Mouse (Mus musculus) liver, postnatal 0 days (tissue): ENCODE data around the gene Prss27. TPM values are rescaled to one million over a fixed set of nuclear protein-coding genes. Genes with fewer than 3 reads are reported as not detected.

Experiments
- ATAC-seq: fragments of 200-750 bp; cut with Nextera tagmentation; 2 replicates; pipeline ENCODE4 v1.8.0; 2017; ENCODE audit warnings: mild to moderate bottlenecking, moderate library complexity
- DNase-seq: peaks from one replicate; pipeline ENCODE4 v3.0.0-alpha.2; 2016
- H3K27ac ChIP-seq: fragments of 300-500 bp; sonication (generic); 2 replicates; pipeline ENCODE4 v1.5.1; 2014; ENCODE audit warnings: antibody characterized with exemption, moderate library complexity, mild to moderate bottlenecking, low read depth
- H3K27me3 ChIP-seq: fragments of 300-500 bp; sonication (generic); 2 replicates; pipeline ENCODE4 v1.6.1; 2014; ENCODE audit warnings: low read length, control low read depth, mixed read lengths; ENCODE audit not compliant: insufficient read depth
- H3K36me3 ChIP-seq: fragments of 300-500 bp; sonication (generic); replicated peaks from 2 replicates; pipeline ENCODE4 v1.6.1; 2014; ENCODE audit warnings: mild to moderate bottlenecking, control low read depth, low read length, moderate library complexity, mixed read lengths; ENCODE audit not compliant: insufficient read depth
- H3K4me1 ChIP-seq: fragments of 300-500 bp; sonication (generic); 2 replicates; pipeline ENCODE4 v1.6.1; 2014; ENCODE audit warnings: antibody characterized with exemption, mild to moderate bottlenecking, control low read depth; ENCODE audit not compliant: insufficient read depth
- H3K4me2 ChIP-seq: fragments of 300-500 bp; sonication (generic); 2 replicates; pipeline ENCODE4 v1.6.1; 2014; ENCODE audit warnings: low read depth, mild to moderate bottlenecking, low read length, moderate library complexity, mixed read lengths
- H3K4me3 ChIP-seq: fragments of 300-500 bp; sonication (generic); 2 replicates; pipeline ENCODE4 v1.5.1; 2014; ENCODE audit warnings: low read depth, low read length
- H3K9ac ChIP-seq: fragments of 300-500 bp; sonication (generic); replicated peaks from 2 replicates; pipeline ENCODE4 v1.6.1; 2014; ENCODE audit warnings: mild to moderate bottlenecking, moderate library complexity
- H3K9me3 ChIP-seq: fragments of 300-500 bp; sonication (generic); 2 replicates; pipeline ENCODE4 v1.6.1; 2016; ENCODE audit warnings: mild to moderate bottlenecking, control low read depth, low read length, mixed read lengths
- CTCF ChIP-seq: sonication (generic); IDR thresholded peaks from 2 replicates; pipeline ENCODE4 v1.5.1; 2016; ENCODE audit warnings: antibody characterized with exemption, low read depth
- EP300 ChIP-seq: IDR thresholded peaks from 2 replicates; pipeline ENCODE4 v1.6.1; 2016; ENCODE audit warnings: antibody characterized with exemption, low read depth, mild to moderate bottlenecking
- WGBS: fragments of 180-500 bp; shearing (Covaris S2); extraction: QIAGEN DNeasy Blood & Tissue Kit; methylation state at CpG from one replicate; pipeline ENCODE4 v1.1.7; 2014; ENCODE audit not compliant: insufficient replicate concordance; 5-methylcytosine and 5-hydroxymethylcytosine counted together
- polyA plus RNA-seq: library from polyadenylated mRNA; unstranded; fragments of >200 nt; fragmentation: Nextera tagmentation; extraction: Ambion mirVana; gene quantifications from 2 replicates; pipeline ENCODE4 v1.2.1, GENCODE M21; 2015

Prss27 gene
- polyA plus RNA-seq, 1 experiment from 2014 or later = not detected

DNA sequence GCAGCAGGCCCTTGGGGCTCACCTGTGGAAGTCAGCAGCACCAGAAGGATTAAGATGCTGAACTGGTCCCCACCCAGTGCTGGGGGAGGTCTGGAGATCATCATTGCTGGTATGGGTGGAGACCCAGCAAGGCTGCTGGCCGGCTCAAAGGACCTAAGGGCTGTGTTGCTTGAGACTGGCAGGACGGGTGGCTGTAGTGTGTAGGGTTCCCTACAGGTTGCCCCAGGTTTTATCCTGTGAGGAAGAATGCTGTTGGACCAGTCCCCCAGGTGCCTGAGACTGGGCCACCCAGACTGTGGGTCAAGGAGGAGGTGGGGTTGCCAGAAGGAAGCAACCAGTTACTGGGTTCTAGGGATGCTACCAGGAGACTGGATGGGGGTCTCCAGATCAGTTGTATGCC is 40.0 kb upstream of the Prss27 start, which contains the start of gene Prss22:
Gene Prss22, minus strand, starts transcription at position 200 of the 400 bp plus-strand sequence.
- Histone ChIP-seq H3K36me3 (no peaks in the 10 kb centered on the region), H3K9ac (no peak within 1 kb of the TSS), H3K4me1 (peaks cover 4% of the 10 kb centered on the region; the same call in 1 of the 2 replicates), H3K9me3 (no peaks in the 10 kb centered on the region), H3K27ac (no peak within 1 kb of the TSS), H3K4me3 (no peak within 1 kb of the TSS), H3K27me3 (peaks cover 9% of the 10 kb centered on the region; the same call in 1 of the 2 replicates), H3K4me2 (no peak within 1 kb of the TSS)
- no peak for TF ChIP-seq EP300
- no peak for TF ChIP-seq CTCF
- no peak for ATAC-seq
- WGBS = 59% methylated on average over 2 of the region's 2 CpGs
- DNase-seq = no peak

DNA sequence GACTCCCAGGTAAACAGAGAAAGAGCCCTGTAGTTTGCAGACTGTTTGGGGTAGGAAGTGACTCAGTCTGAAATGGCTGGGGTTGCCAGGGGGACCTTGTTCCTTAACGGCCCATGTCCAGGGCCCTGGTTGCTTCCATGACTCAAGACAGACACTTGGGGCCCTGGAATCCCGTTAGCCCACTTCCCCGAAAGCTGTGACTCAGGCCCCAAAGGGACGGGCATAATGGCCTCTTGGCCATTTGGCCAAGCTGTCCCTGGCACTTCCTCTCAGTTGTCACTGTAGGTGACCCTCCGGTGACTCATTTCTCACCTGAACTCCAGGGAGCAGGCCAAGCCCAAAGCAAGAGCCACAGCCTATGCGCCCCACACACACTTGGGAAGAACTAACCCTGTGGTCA is 39.6 kb upstream of the Prss27 start:
- WGBS = 46% methylated on average over 6 of the region's 6 CpGs
- no peaks in the 10 kb centered on the region for H3K9me3 ChIP-seq
- no peak overlapping the region for H3K27ac ChIP-seq
- no peak for DNase-seq
- TF ChIP-seq EP300 (no peak), CTCF (no peak)
- H3K36me3 ChIP-seq = no peaks in the 10 kb centered on the region
- no peak for ATAC-seq
- H3K9ac ChIP-seq = no peak overlapping the region
- no peak overlapping the region for H3K4me3 ChIP-seq
- no peaks in the 10 kb centered on the region for H3K4me1 ChIP-seq
- peaks cover 9% of the 10 kb centered on the region; the same call in 1 of the 2 replicates for H3K27me3 ChIP-seq
- no peak overlapping the region for H3K4me2 ChIP-seq

DNA sequence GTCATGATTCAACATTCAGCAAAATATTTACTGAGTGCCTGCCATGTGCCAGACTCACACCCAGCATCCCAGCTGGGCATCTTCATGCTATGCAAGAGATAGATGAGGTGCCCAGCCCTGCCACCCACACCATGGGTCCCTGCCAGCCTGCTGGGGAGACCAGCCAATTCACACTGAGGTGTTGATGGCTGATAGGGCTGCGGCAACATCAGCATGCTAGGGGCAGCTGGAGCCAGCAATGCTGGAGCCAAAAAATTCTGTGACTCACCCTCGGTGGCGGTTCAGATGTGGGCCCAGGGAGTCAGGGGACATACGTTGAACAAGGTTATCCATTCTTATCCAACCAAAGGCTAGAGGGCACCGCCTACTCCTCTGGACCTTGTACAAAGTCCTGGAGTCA is 37.5 kb upstream of the Prss27 start:
- H3K36me3 ChIP-seq = no peaks in the 10 kb centered on the region
- no peaks in the 10 kb centered on the region for H3K27me3 ChIP-seq
- no peak overlapping the region for H3K4me2 ChIP-seq
- ATAC-seq (no peak), DNase-seq (no peak)
- H3K27ac ChIP-seq = no peak overlapping the region
- no peak for TF ChIP-seq EP300
- no peak for TF ChIP-seq CTCF
- H3K4me3 ChIP-seq = no peak overlapping the region
- 37% methylated on average over 5 of the region's 5 CpGs for WGBS
- no peaks in the 10 kb centered on the region for H3K4me1 ChIP-seq
- H3K9me3 ChIP-seq = no peaks in the 10 kb centered on the region
- no peak overlapping the region for H3K9ac ChIP-seq

DNA sequence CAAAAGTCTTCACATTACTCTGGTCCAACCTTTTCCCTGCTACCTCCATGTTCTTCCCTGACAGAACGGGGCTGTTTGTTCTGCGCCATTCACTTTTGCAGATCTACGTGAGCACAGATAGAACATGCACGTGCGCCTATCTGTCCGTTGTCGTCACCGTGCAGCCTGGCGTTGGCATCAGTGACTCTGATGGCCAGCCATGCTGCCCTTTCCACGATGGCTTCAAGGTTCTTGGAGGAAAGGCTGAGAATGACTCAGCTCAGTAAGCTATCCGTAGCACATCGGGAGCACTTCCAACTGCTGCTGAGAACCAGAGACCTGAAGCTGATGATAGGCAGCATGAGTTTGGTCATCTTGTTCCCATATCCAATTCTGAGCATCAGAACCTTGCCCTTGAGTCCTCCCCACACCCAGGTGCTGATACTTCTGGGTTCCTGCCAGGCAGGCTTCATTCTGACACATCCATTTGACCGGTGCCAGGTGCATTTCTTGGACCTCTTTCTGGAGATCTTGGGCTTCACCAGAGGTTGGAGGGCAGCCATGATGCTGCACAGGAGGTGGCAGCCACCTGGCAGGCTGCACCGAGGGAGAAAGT is 33.8 kb upstream of the Prss27 start:
- 87% methylated on average over 14 of the region's 14 CpGs for WGBS

DNA sequence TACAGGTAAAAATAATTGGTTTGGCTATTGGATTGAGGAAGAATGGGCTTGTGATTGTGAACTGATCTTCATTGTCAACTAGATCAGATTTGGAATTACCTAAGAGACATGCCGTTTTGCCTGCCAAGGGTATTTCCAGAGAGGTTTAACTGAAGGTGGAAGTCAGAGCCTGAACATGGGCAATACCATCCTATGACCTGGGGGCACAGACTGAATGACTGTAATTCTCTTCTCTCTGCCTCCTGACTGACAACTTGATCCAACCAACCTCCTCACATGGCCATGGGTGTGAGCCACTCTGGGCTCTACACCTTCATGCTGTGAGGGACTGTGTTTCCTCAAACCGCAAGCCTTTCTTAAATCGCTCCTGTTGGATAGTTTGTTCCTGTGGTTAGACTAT is 32.9 kb upstream of the Prss27 start:
- no peak for TF ChIP-seq CTCF
- ATAC-seq (no peak), DNase-seq (no peak)
- Histone ChIP-seq H3K27me3 (no peaks in the 10 kb centered on the region), H3K4me2 (no peak overlapping the region), H3K9ac (no peak overlapping the region), H3K36me3 (no peaks in the 10 kb centered on the region), H3K4me3 (no peak overlapping the region), H3K27ac (no peak overlapping the region), H3K9me3 (no peaks in the 10 kb centered on the region), H3K4me1 (no peaks in the 10 kb centered on the region)
- 87% methylated on average over 3 of the region's 3 CpGs for WGBS

More for the DNA sequence above, 33.8 kb upstream of the Prss27 start:
- Histone ChIP-seq H3K27me3 (no peaks in the 10 kb centered on the region), H3K4me1 (no peaks in the 10 kb centered on the region), H3K9me3 (no peaks in the 10 kb centered on the region), H3K4me2 (no peak overlapping the region), H3K36me3 (no peaks in the 10 kb centered on the region), H3K9ac (no peak overlapping the region), H3K27ac (no peak overlapping the region), H3K4me3 (no peak overlapping the region)
- ATAC-seq = no peak
- no peak for TF ChIP-seq EP300
- no peak for TF ChIP-seq CTCF
- DNase-seq = no peak

DNA sequence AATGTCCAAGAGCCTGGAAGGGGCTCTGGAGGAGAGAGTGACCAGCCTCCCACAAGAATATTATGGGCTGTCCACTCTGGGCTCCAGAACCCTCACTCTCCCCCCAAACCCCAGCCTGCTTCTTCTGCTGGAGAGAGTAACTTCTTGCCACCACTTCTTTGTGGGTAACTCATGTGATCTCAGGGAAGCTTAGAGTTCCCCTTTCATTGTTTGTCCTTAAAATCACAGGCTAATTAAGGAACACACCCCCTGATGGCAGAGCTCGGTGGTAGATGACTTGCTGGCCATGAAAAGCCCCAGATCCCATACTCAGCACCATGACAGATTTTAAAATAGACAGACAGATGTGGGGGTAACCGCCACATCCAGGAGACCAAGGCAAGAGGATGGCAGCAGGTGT is 31.0 kb upstream of the Prss27 start:
- TF ChIP-seq EP300 = no peak; the same call in 1 of the 2 replicates
- no peak for DNase-seq
- Histone ChIP-seq H3K9ac (no peak overlapping the region), H3K27ac (peak overlapping the region; percentile 66; the same call in 1 of the 2 replicates), H3K27me3 (no peaks in the 10 kb centered on the region), H3K9me3 (no peaks in the 10 kb centered on the region), H3K36me3 (no peaks in the 10 kb centered on the region), H3K4me3 (no peak overlapping the region), H3K4me2 (no peak overlapping the region), H3K4me1 (no peaks in the 10 kb centered on the region)
- ATAC-seq = peak; percentile 35; the same call in 1 of the 2 replicates
- 38% methylated on average over 2 of the region's 2 CpGs for WGBS

DNA sequence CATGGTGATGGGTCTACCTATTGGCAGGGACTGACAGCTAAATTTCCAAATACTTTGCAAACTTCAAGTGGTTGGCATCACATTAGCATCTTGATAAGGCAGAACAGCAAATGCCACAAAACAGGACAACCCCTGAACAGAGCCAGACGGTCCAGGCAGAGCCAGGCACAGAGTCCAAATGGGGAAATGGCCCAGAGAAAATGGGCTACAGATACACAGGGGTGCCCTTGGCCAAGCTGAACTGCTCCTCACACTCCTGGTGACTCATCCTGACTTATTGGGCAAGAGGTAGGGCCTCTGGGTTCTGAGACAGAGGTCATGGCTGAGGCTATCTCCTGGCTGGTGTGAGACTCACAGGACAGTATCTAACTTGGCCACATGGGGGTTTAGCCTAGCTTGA is 30.6 kb upstream of the Prss27 start:
- Histone ChIP-seq H3K27ac (peak overlapping the region; percentile 66; the same call in 1 of the 2 replicates), H3K9me3 (no peaks in the 10 kb centered on the region), H3K4me1 (no peaks in the 10 kb centered on the region), H3K9ac (no peak overlapping the region), H3K4me2 (no peak overlapping the region), H3K36me3 (no peaks in the 10 kb centered on the region), H3K27me3 (no peaks in the 10 kb centered on the region), H3K4me3 (no peak overlapping the region)
- DNase-seq (peak; percentile 46), ATAC-seq (peak; percentile 93)
- WGBS = 46% methylated on average over 1 of the region's 1 CpGs
- TF ChIP-seq EP300 (no peak), CTCF (no peak)
